Mouse (Mus musculus): ENCODE results near the gene Gm3015. TPM values are rescaled to one million over a fixed set of nuclear protein-coding genes. Genes with fewer than 3 reads are reported as not detected.
"Not testable (repeated sequence)": the region's sequence is repeated elsewhere in the genome, so short reads cannot be mapped to it uniquely, and the experiment has no call there.

The Gm3015 gene
- not detected in 2 replicates for polyA plus RNA-seq (2012; rRNA removed)

DNA sequence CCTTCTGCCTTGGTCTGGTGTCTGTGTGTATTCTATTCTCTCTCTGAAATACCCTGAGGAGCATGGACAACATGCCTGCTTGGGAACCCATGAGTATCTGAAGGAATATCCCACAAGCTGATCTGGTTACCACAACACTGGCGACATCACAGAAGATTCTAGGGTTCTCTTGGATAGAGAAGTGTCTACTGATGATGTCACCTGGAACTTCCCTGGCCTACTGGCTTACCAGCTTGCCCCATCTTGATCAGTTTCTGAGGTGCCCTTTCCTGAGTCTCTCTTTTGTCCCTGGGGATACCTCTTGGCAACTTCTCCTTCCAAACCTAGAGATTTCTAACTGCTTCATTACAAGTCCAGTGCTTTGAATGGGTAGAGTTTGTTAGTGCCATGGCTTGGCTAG is at the start of gene Gm3015:
Gm3015 (minus strand) TSS at position 101 of the 400 bp plus-strand sequence.
- DNase-seq; H3K36me3 ChIP-seq (ENCODE audit: control insufficient read depth, insufficient read depth, low read length); H3K27me3 ChIP-seq (replicated peaks; ENCODE audit: control insufficient read depth, insufficient read depth, low read length); H3K4me1 ChIP-seq (ENCODE audit: control insufficient read depth, insufficient read depth, low read length); H3K4me3 ChIP-seq (ENCODE audit: insufficient read depth, low read depth, low read length); H3K27ac ChIP-seq (ENCODE audit: insufficient read depth, low read depth, low read length): not testable (repeated sequence)
- 50% methylated on average over 1 of the region's 1 CpGs for WGBS

DNA sequence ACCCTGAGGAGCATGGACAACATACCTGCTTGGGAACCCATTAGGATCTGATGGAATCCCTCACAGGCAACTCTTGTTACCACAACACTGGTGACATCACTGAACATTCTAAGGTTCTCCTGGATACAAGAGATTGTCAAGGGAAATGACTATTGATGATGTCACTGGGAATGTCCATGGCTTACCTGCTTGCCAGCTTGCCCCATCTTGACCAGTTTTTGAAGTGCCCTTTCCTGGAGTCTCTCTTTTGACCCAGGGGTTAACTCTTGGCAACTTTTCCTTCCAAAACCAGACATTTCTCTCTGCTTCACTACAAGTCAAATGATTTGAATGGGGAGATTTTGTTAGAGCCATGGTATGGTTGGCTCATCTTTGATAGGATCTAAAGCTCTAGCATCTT is 29.3 kb upstream of the Gm3015 start, which contains the start of gene Gm10377:
Gm10377 (minus strand) TSS at position 101 of the 400 bp plus-strand sequence.
- not testable (repeated sequence) for H3K4me1 ChIP-seq (ENCODE audit: control insufficient read depth, insufficient read depth, low read length); H3K27ac ChIP-seq (ENCODE audit: insufficient read depth, low read depth, low read length); H3K36me3 ChIP-seq (ENCODE audit: control insufficient read depth, insufficient read depth, low read length); H3K4me3 ChIP-seq (ENCODE audit: insufficient read depth, low read depth, low read length); H3K27me3 ChIP-seq (replicated peaks; ENCODE audit: control insufficient read depth, insufficient read depth, low read length); DNase-seq

Other genes starting within 250 kb of the Gm3015 start
- gene Gm8024, start 244.5 kb downstream of the Gm3015 start, polyA plus RNA-seq (2012; rRNA removed): 0.19 and 0.22 TPM in 2 replicates
- gene Gm17124, start 168.9 kb downstream of the Gm3015 start, polyA plus RNA-seq (2012; rRNA removed): not detected in 2 replicates
- not detected in 2 replicates for gene Gm3633, start 126.9 kb downstream of the Gm3015 start, polyA plus RNA-seq (2012; rRNA removed)
- gene Gm10378, start 112.9 kb downstream of the Gm3015 start, polyA plus RNA-seq (2012; rRNA removed): not detected in 2 replicates
- not detected in 2 replicates for gene Gm10377, start 29.2 kb upstream of the Gm3015 start, polyA plus RNA-seq (2012; rRNA removed)
- gene Gm21977, start 84.7 kb upstream of the Gm3015 start, polyA plus RNA-seq (2012; rRNA removed): not detected in 2 replicates
- gene Gm8082, start 224.8 kb upstream of the Gm3015 start, polyA plus RNA-seq (2012; rRNA removed): not detected in 2 replicates
- not detected in 2 replicates for gene Gm10376, start 246.8 kb upstream of the Gm3015 start, polyA plus RNA-seq (2012; rRNA removed)